In the genomic region with DNA sequence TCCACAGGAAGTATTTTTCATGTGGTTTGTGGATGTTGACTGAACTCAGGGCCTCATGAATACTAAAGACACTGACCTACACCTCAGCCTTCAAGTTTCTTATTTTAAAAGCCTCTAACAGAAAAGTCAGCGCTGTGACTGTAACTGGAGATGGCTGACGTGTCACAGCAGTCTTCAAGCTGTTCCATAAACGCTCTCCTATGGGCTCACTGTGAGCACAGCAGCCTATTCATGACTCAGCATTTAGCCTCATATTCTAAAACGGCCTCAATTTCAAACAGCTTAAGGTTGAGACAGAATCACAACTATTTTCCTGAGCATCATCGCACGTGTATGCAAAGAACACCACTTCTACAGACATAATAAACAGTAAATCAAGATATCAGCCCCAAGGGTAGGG, we compare ENCODE assay signal across 9 mouse cellular contexts. TPM values are rescaled to one million over a fixed set of nuclear protein-coding genes. Genes with fewer than 3 reads are reported as not detected.
A peak's percentile ranks its signal among the peaks of the same experiment; 100 is the strongest.
DNase-seq lines count a peak whose midpoint lies in the region; ATAC-seq and TF ChIP-seq lines count a peak whose summit lies in the region.
"Had no signal": no experiment of that assay in that cellular context is flagged by ENCODE, and none has a peak within 500 bp of the region (broad histone marks: within the 10 kb centered on the region; RNA-seq: fewer than 3 reads in every experiment).

No protein-coding gene starts in this region.

- 53% methylated on average over 6 of the region's 6 CpGs for WGBS in heart, embryonic 16.5 days
- WGBS in thymus, adult 2 months: 18% methylated on average over 6 of the region's 6 CpGs
- 42% methylated on average over 6 of the region's 6 CpGs for WGBS in intestine, embryonic 16.5 days

- ATAC-seq in heart, embryonic 16.5 days (replicated peaks; ENCODE audit: extremely low read depth, insufficient read depth, low FRiP score): 0 out of 2 replicates have a peak, but pooled peaks have one; percentile 29
- ATAC-seq in intestine, embryonic 16.5 days: peak; percentile 44; the same call in 1 of the 2 replicates

- H3K9me3 ChIP-seq in heart, embryonic 16.5 days (replicated peaks; ENCODE audit: control insufficient read depth, low read length): no peaks in the 10 kb centered on the region
- no peaks in the 10 kb centered on the region for H3K9me3 ChIP-seq in intestine, embryonic 16.5 days (ENCODE audit: control insufficient read depth, low read length)
- H3K9me3 ChIP-seq: embryonic facial prominence, embryonic 15.5 days had no signal

- no peak for DNase-seq in heart, adult 8-10 months (ENCODE audit: low spot score)
- peak; percentile 36 for DNase-seq in thymus, postnatal 14 days
- no peak for DNase-seq in thymus, adult 2 months
- no peak for DNase-seq in right cerebral cortex, adult 2 months (ENCODE audit: low spot score in 2 of 2)
- no peak for DNase-seq in adrenal gland, adult 2 months
- no peak for DNase-seq in urinary bladder, adult 2 months (ENCODE audit: low spot score)

- no peak overlapping the region for H3K4me2 ChIP-seq in heart, embryonic 16.5 days (ENCODE audit: low read depth, low read length)
- H3K4me2 ChIP-seq in intestine, embryonic 16.5 days (ENCODE audit: low read depth, low read length): no peak overlapping the region
- H3K4me2 ChIP-seq: embryonic facial prominence, embryonic 15.5 days had no signal

- no peak for TF ChIP-seq POLR2A in thymus, adult 2 months (IDR thresholded peaks at IDR 0.05; ENCODE audit: control insufficient read depth, extremely low read depth, insufficient read depth, low read length, poor library complexity)

- no peak overlapping the region for H3K4me3 ChIP-seq in heart, embryonic 16.5 days (ENCODE audit: low read length)
- no peak overlapping the region for H3K4me3 ChIP-seq in thymus, adult 2 months (ENCODE audit: control insufficient read depth, insufficient read depth, low read length)
- no peak overlapping the region for H3K4me3 ChIP-seq in intestine, embryonic 16.5 days (ENCODE audit: low read length)
- H3K4me3 ChIP-seq: embryonic facial prominence, embryonic 15.5 days had no signal

- no peaks in the 10 kb centered on the region for H3K36me3 ChIP-seq in heart, embryonic 16.5 days (ENCODE audit: control insufficient read depth, insufficient read depth)
- peaks cover 9% of the 10 kb centered on the region for H3K36me3 ChIP-seq in thymus, adult 2 months (ENCODE audit: control insufficient read depth, insufficient read depth, low read length)
- no peaks in the 10 kb centered on the region for H3K36me3 ChIP-seq in intestine, embryonic 16.5 days (ENCODE audit: control insufficient read depth, insufficient read depth, low read length)

- no peak for TF ChIP-seq CTCF in thymus, adult 2 months (IDR thresholded peaks at IDR 0.05; ENCODE audit: borderline replicate concordance, control insufficient read depth, extremely low read depth, insufficient read depth, low read length, poor library complexity)

- no peak overlapping the region for H3K9ac ChIP-seq in heart, embryonic 16.5 days (ENCODE audit: low read length)
- H3K9ac ChIP-seq in intestine, embryonic 16.5 days (ENCODE audit: low read depth, low read length): no peak overlapping the region
- H3K9ac ChIP-seq: embryonic facial prominence, embryonic 15.5 days had no signal

- H3K27me3 ChIP-seq in heart, embryonic 16.5 days (ENCODE audit: control insufficient read depth, insufficient read depth, low read length): no peaks in the 10 kb centered on the region
- no peaks in the 10 kb centered on the region for H3K27me3 ChIP-seq in thymus, adult 2 months (ENCODE audit: control insufficient read depth, insufficient read depth, low read length)
- H3K27me3 ChIP-seq in intestine, embryonic 16.5 days (replicated peaks; ENCODE audit: control insufficient read depth, insufficient read depth, low read length): no peaks in the 10 kb centered on the region
- H3K27me3 ChIP-seq: embryonic facial prominence, embryonic 15.5 days had no signal

- no peak overlapping the region for H3K27ac ChIP-seq in heart, embryonic 16.5 days (ENCODE audit: low read length)
- no peak overlapping the region; the same call in 1 of the 2 replicates for H3K27ac ChIP-seq in thymus, adult 2 months (ENCODE audit: control insufficient read depth, insufficient read depth, low read length)
- no peak overlapping the region for H3K27ac ChIP-seq in intestine, embryonic 16.5 days (ENCODE audit: low read length)
- H3K27ac ChIP-seq: embryonic facial prominence, embryonic 15.5 days had no signal

- peaks cover 22% of the 10 kb centered on the region for H3K4me1 ChIP-seq in heart, embryonic 16.5 days (ENCODE audit: control insufficient read depth, insufficient read depth, low read length)
- H3K4me1 ChIP-seq in thymus, adult 2 months (replicated peaks; ENCODE audit: control insufficient read depth, insufficient read depth, low read length): peaks cover 28% of the 10 kb centered on the region
- H3K4me1 ChIP-seq in intestine, embryonic 16.5 days (ENCODE audit: control insufficient read depth, insufficient read depth, low read length): no peaks in the 10 kb centered on the region; the same call in 1 of the 2 replicates
- H3K4me1 ChIP-seq: embryonic facial prominence, embryonic 15.5 days had no signal

RNA-seq across cellular contexts. Expression of a gene that starts 11.8 kb away (rescaled TPM):
- 11.5 and 13.5 TPM in 2 replicates for polyA plus RNA-seq in heart, embryonic 16.5 days (2015; fragmentation: Nextera tagmentation; extraction: Ambion mirVana)
- total RNA-seq in heart, adult 8-10 months (2022): 1 to 10 TPM; 2.8 to 4.5 (median 3.8) TPM
- polyA plus RNA-seq in thymus, adult 2 months (2012; rRNA removed): 30.2 and 31.2 TPM in 2 replicates
- 17.8 and 20.5 TPM in 2 replicates for polyA plus RNA-seq in intestine, embryonic 16.5 days (2015; fragmentation: Nextera tagmentation; extraction: Ambion mirVana)
- total RNA-seq in adrenal gland, adult 2 months (2021): 10 to 100 TPM; 14.3 to 15.2 TPM
- 4.1 and 4.2 TPM in 2 replicates for polyA plus RNA-seq in adrenal gland, adult 2 months (2012; rRNA removed)
- 14.9 and 17.7 TPM in 2 replicates for polyA plus RNA-seq in urinary bladder, adult 2 months (2012; rRNA removed)
